Mouse (Mus musculus): ENCODE measurements at regions not wholly inside any gene's neighbourhood (a gene's known extent, or its start where the extent isn't known, plus 50 kb on each side); places are given as distances from the start of the nearest gene placed in this dataset.

DNA sequence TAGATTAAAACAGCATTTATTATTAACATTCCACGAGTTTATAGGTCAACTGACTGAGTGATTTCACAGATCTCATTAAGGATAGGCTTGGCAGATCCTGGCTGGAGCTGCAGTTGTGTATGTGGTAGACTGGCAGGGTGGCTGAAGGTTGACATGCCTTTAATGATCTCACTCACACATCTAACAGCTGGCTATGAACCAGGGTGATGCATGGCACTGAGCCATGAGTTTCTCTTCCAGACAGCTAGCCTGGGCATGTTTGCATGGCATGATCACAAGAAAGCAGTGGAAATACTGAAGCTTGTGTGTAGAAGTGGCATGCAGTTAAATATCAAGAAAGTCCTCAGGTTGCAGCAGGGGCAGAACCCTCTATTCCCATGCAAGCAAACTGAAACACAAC lies 91.8 kb upstream of the Car10 start:
- no peak overlapping the region for H3K27ac ChIP-seq (ENCODE audit: insufficient read depth, low read depth)
- dilution Hi-C loops (cut with MboI; ENCODE audit: extremely low pct_ligation_motif_present, extremely low pct_unique_long_range_greater_than_20kb, low sequenced_read_pairs): no loop called here
- in situ Hi-C loops (cut with MboI; ENCODE audit: low pct_ligation_motif_present, low pct_unique_long_range_greater_than_20kb, low sequenced_read_pairs): no loop called here
- DNase-seq (ENCODE audit: extremely low read depth): no peak
- H3K36me3 ChIP-seq (replicated peaks in 1 of 2; ENCODE audit: control insufficient read depth in 1 of 2, insufficient read depth in 1 of 2, low read length in 1 of 2): no peaks in the 10 kb centered on the region
- no peak overlapping the region for H3K4me2 ChIP-seq (ENCODE audit: insufficient read depth, low read depth, poor library complexity, severe bottlenecking)
- TF ChIP-seq UBTF (IDR thresholded peaks at IDR 0.05; ENCODE audit: low read depth, low read length) (no peak), TCF12 (IDR thresholded peaks at IDR 0.05; ENCODE audit: low read depth, low read length) (no peak), JUN (IDR thresholded peaks at IDR 0.05; ENCODE audit: insufficient read depth, low read depth, low read length) (no peak), GABPA (IDR thresholded peaks at IDR 0.05; ENCODE audit: insufficient replicate concordance, low read depth, low read length) (no peak), NELFE (IDR thresholded peaks at IDR 0.05; ENCODE audit: low read depth, low read length) (no peak), MAZ (IDR thresholded peaks at IDR 0.05; ENCODE audit: low read depth, low read length) (no peak), MAFK (IDR thresholded peaks at IDR 0.05; ENCODE audit: insufficient replicate concordance, low read length) (no peak)
- H3K9me3 ChIP-seq (replicated peaks; ENCODE audit: low read length): peaks cover 57% of the 10 kb centered on the region
- no peaks in the 10 kb centered on the region for H3K4me1 ChIP-seq (ENCODE audit: control insufficient read depth in 1 of 2, insufficient read depth in 2 of 2)
- no peak overlapping the region for H3K9ac ChIP-seq (ENCODE audit: insufficient read depth, low read depth)
- no peak overlapping the region for H3K4me3 ChIP-seq (replicated peaks in 1 of 3; ENCODE audit: low read depth in 2 of 3, low read length in 2 of 3, poor library complexity in 1 of 3)
- no peaks in the 10 kb centered on the region for H3K27me3 ChIP-seq (replicated peaks)
- H3K79me2 ChIP-seq (replicated peaks; ENCODE audit: control insufficient read depth, extremely low read depth, insufficient read depth, poor library complexity, severe bottlenecking): no peaks in the 10 kb centered on the region

DNA sequence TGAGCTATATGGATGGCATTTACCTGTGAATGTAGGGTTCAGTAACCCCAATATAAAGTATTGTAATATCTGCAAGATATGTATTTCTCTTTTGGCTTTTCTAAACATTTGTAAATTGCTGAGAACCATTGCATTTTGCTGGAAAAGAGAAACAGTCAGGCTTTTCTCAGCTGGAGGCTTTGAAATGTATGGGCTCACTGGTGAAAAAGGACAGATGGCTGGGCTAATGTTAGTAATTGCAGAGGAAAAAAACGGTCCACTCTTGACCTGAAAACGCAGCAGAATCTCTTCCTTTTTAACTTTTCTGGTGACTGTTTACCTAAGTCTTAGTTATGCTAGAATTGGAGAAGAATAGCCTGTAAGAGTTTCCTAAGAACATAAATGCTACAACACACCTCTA lies 71.8 kb upstream of the Car10 start:
- no peak overlapping the region for H3K9ac ChIP-seq (ENCODE audit: insufficient read depth, low read depth)
- H3K4me1 ChIP-seq (ENCODE audit: control insufficient read depth in 1 of 2, insufficient read depth in 2 of 2): no peaks in the 10 kb centered on the region
- H3K27ac ChIP-seq (ENCODE audit: insufficient read depth, low read depth): no peak overlapping the region
- H3K4me3 ChIP-seq (replicated peaks in 1 of 3; ENCODE audit: low read depth in 2 of 3, low read length in 2 of 3, poor library complexity in 1 of 3): no peak overlapping the region
- DNase-seq (ENCODE audit: extremely low read depth): no peak
- no peaks in the 10 kb centered on the region for H3K79me2 ChIP-seq (replicated peaks; ENCODE audit: control insufficient read depth, extremely low read depth, insufficient read depth, poor library complexity, severe bottlenecking)
- peaks cover 46% of the 10 kb centered on the region for H3K9me3 ChIP-seq (replicated peaks; ENCODE audit: low read length)
- in situ Hi-C loops (cut with MboI; ENCODE audit: low pct_ligation_motif_present, low pct_unique_long_range_greater_than_20kb, low sequenced_read_pairs): no loop called here
- no peaks in the 10 kb centered on the region for H3K27me3 ChIP-seq (replicated peaks)
- no peaks in the 10 kb centered on the region for H3K36me3 ChIP-seq (replicated peaks in 1 of 2; ENCODE audit: control insufficient read depth in 1 of 2, insufficient read depth in 1 of 2, low read length in 1 of 2)
- dilution Hi-C loops (cut with MboI; ENCODE audit: extremely low pct_ligation_motif_present, extremely low pct_unique_long_range_greater_than_20kb, low sequenced_read_pairs): no loop called here
- TF ChIP-seq POLR2A (IDR thresholded peaks at IDR 0.05; ENCODE audit: low read depth, low read length) (no peak), USF1 (IDR thresholded peaks at IDR 0.05; ENCODE audit: low read depth, low read length) (no peak), MYC (IDR thresholded peaks at IDR 0.05; ENCODE audit: low read depth, low read length) (no peak), MAZ (IDR thresholded peaks at IDR 0.05; ENCODE audit: low read depth, low read length) (no peak), RAD21 (IDR thresholded peaks at IDR 0.05; ENCODE audit: low read depth, low read length) (no peak), ZKSCAN1 (IDR thresholded peaks at IDR 0.05; ENCODE audit: borderline replicate concordance, low read depth, low read length) (no peak)
- no peak overlapping the region for H3K4me2 ChIP-seq (ENCODE audit: insufficient read depth, low read depth, poor library complexity, severe bottlenecking)

DNA sequence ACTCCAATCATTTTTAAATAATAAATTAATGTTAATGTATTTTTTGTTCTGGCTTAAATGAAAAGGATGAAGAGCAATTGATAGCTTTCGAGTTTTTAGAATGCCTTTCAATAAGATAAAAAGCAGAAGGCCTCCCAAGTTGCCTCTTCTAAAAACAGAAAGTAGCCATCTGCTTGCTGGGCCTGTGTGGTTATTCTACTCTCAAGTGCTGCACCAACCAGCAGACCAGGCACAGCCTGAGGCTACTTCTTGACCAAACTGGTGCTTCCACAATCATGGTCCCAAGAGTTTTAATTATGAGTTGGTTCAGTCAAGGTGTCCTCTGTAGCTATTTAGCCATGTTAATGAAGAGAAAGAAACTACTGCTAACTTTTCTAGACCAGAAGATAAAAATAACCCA lies 62.3 kb upstream of the Car10 start:
- Histone ChIP-seq H3K27ac (ENCODE audit: insufficient read depth, low read depth) (no peak overlapping the region), H3K9me3 (replicated peaks; ENCODE audit: low read length) (peaks cover 44% of the 10 kb centered on the region), H3K4me1 (ENCODE audit: control insufficient read depth in 1 of 2, insufficient read depth in 2 of 2) (no peaks in the 10 kb centered on the region), H3K36me3 (replicated peaks in 1 of 2; ENCODE audit: control insufficient read depth in 1 of 2, insufficient read depth in 1 of 2, low read length in 1 of 2) (no peaks in the 10 kb centered on the region), H3K4me3 (replicated peaks in 1 of 3; ENCODE audit: low read depth in 2 of 3, low read length in 2 of 3, poor library complexity in 1 of 3) (no peak overlapping the region), H3K4me2 (ENCODE audit: insufficient read depth, low read depth, poor library complexity, severe bottlenecking) (no peak overlapping the region), H3K27me3 (replicated peaks) (no peaks in the 10 kb centered on the region), H3K79me2 (replicated peaks; ENCODE audit: control insufficient read depth, extremely low read depth, insufficient read depth, poor library complexity, severe bottlenecking) (no peaks in the 10 kb centered on the region), H3K9ac (ENCODE audit: insufficient read depth, low read depth) (no peak overlapping the region)
- TF ChIP-seq IRF4 (IDR thresholded peaks at IDR 0.05; ENCODE audit: low read depth, low read length) (no peak), MXI1 (IDR thresholded peaks at IDR 0.05; ENCODE audit: low read depth, low read length) (no peak), ZMIZ1 (IDR thresholded peaks at IDR 0.05; ENCODE audit: low read depth, low read length) (no peak), ZKSCAN1 (IDR thresholded peaks at IDR 0.05; ENCODE audit: borderline replicate concordance, low read depth, low read length) (no peak), EP300 (IDR thresholded peaks at IDR 0.05; ENCODE audit: low read length) (no peak), E2F4 (IDR thresholded peaks at IDR 0.05; ENCODE audit: insufficient replicate concordance, low read depth, low read length) (no peak), ZNF384 (IDR thresholded peaks at IDR 0.05; ENCODE audit: low read depth, low read length) (no peak), UBTF (IDR thresholded peaks at IDR 0.05; ENCODE audit: low read depth, low read length) (no peak), JUN (IDR thresholded peaks at IDR 0.05; ENCODE audit: insufficient read depth, low read depth, low read length) (no peak), GABPA (IDR thresholded peaks at IDR 0.05; ENCODE audit: insufficient replicate concordance, low read depth, low read length) (no peak), MEF2A (IDR thresholded peaks at IDR 0.05; ENCODE audit: borderline replicate concordance, low read depth, low read length) (no peak), CHD2 (IDR thresholded peaks at IDR 0.05; ENCODE audit: low read length) (no peak), CTCF (conservative IDR thresholded peaks at IDR 0.05 in 1 of 2, IDR thresholded peaks at IDR 0.05 in 1 of 2; ENCODE audit: low read depth in 2 of 2, low read length in 2 of 2) (no peak), RCOR1 (conservative IDR thresholded peaks at IDR 0.05; ENCODE audit: low read depth, low read length) (no peak)
- in situ Hi-C loops (cut with MboI; ENCODE audit: low pct_ligation_motif_present, low pct_unique_long_range_greater_than_20kb, low sequenced_read_pairs): no loop called here
- dilution Hi-C loops (cut with MboI; ENCODE audit: extremely low pct_ligation_motif_present, extremely low pct_unique_long_range_greater_than_20kb, low sequenced_read_pairs): no loop called here
- no peak for DNase-seq (ENCODE audit: extremely low read depth)

Data from CH12.LX (cell line).